9 mouse cellular contexts compared by ENCODE assay signal in the genomic region with DNA sequence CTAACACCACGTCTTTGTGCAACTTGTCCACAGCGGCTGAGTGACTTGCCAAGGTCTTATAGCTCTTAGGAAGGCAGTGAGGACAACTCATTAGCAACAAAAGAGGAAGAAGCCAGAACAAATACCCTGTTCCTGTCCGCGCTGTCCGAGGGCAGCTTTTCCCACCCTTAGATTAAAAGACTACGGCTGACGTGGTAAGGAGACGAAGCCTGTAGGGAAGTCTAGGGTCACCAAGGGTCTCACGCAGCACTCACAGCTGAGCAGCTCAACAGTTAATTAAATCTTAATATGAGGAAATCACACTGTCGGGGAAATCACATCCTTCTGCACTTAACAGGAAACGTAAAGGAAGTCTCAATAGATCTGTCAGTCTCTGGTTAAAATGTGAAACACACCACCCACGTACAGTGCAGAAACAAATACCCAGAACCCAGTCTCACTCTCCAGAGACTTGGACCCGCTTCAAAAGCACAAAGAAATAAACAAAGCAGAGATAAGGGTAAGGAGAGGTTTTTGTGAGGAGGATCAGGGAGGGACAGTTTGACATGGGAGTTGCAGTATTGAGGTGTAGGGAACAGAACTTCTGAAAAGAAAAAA. TPM values are rescaled to one million over a fixed set of nuclear protein-coding genes. Genes with fewer than 3 reads are reported as not detected.
DNase-seq lines count a peak whose midpoint lies in the region; ATAC-seq and TF ChIP-seq lines count a peak whose summit lies in the region.
"Had no signal": no experiment of that assay in that cellular context is flagged by ENCODE, and none has a peak within 500 bp of the region (broad histone marks: within the 10 kb centered on the region; RNA-seq: fewer than 3 reads in every experiment).

No protein-coding gene starts in this region.

- H3K4me3 ChIP-seq in heart, embryonic 12.5 days, result no peak overlapping the region
- H3K4me3 ChIP-seq in lung, embryonic 15.5 days, result no peak overlapping the region
- no peak overlapping the region for H3K4me3 ChIP-seq in heart, postnatal 0 days (ENCODE audit: low read depth, low read length)
- no peak overlapping the region for H3K4me3 ChIP-seq in midbrain, embryonic 14.5 days (replicated peaks; ENCODE audit: low read depth, low read length)

- no peak overlapping the region for H3K4me2 ChIP-seq in heart, embryonic 12.5 days
- H3K4me2 ChIP-seq in lung, embryonic 15.5 days, result peak overlapping the region; percentile 24; the same call in 1 of the 2 replicates
- peak overlapping the region; percentile 20; the same call in 1 of the 2 replicates for H3K4me2 ChIP-seq in heart, postnatal 0 days (ENCODE audit: low read depth, low read length)
- no peak overlapping the region for H3K4me2 ChIP-seq in midbrain, embryonic 14.5 days (ENCODE audit: low read length)

- peak; percentile 59; the same call in 1 of the 2 replicates for ATAC-seq in heart, embryonic 12.5 days (ENCODE audit: insufficient number of reproducible peaks, low FRiP score)
- ATAC-seq in lung, embryonic 15.5 days (ENCODE audit: borderline replicate concordance, extremely low read depth, low FRiP score, low TSS enrichment), result peak; percentile 62; the same call in 1 of the 2 replicates
- ATAC-seq in heart, postnatal 0 days (ENCODE audit: insufficient read depth, low read depth), result no peak; the same call in 1 of the 2 replicates
- no peak for ATAC-seq in midbrain, embryonic 14.5 days (ENCODE audit: low FRiP score, low TSS enrichment)

- WGBS in heart, embryonic 12.5 days, result 53% methylated on average over 13 of the region's 13 CpGs
- WGBS in lung, embryonic 15.5 days, result 29% methylated on average over 13 of the region's 13 CpGs
- WGBS in heart, postnatal 0 days, result 54% methylated on average over 13 of the region's 13 CpGs
- 79% methylated on average over 13 of the region's 13 CpGs for WGBS in midbrain, embryonic 14.5 days

- no peak overlapping the region for H3K9ac ChIP-seq in heart, embryonic 12.5 days
- H3K9ac ChIP-seq in lung, embryonic 15.5 days, result no peak overlapping the region
- H3K9ac ChIP-seq in heart, postnatal 0 days (replicated peaks; ENCODE audit: low read depth, low read length), result no peak overlapping the region
- no peak overlapping the region for H3K9ac ChIP-seq in midbrain, embryonic 14.5 days (replicated peaks; ENCODE audit: low read length)

- TF ChIP-seq CTCF in heart, postnatal 0 days (IDR thresholded peaks at IDR 0.05; ENCODE audit: low read depth), result no peak

- H3K9me3 ChIP-seq in heart, embryonic 12.5 days (replicated peaks), result no peaks in the 10 kb centered on the region
- H3K9me3 ChIP-seq in lung, embryonic 15.5 days, result no peaks in the 10 kb centered on the region
- no peaks in the 10 kb centered on the region for H3K9me3 ChIP-seq in heart, postnatal 0 days (replicated peaks; ENCODE audit: control insufficient read depth, low read length)
- H3K9me3 ChIP-seq in midbrain, embryonic 14.5 days (ENCODE audit: control insufficient read depth, low read length), result no peaks in the 10 kb centered on the region

- no peaks in the 10 kb centered on the region for H3K27me3 ChIP-seq in heart, embryonic 12.5 days (replicated peaks)
- H3K27me3 ChIP-seq in lung, embryonic 15.5 days, result no peaks in the 10 kb centered on the region
- no peaks in the 10 kb centered on the region for H3K27me3 ChIP-seq in heart, postnatal 0 days (ENCODE audit: control insufficient read depth, insufficient read depth, low read length)
- H3K27me3 ChIP-seq in midbrain, embryonic 14.5 days (ENCODE audit: control insufficient read depth, insufficient read depth, low read length), result no peaks in the 10 kb centered on the region

- TF ChIP-seq EP300 in heart, postnatal 0 days (IDR thresholded peaks at IDR 0.05; ENCODE audit: low read depth), result no peak

- peaks cover 13% of the 10 kb centered on the region; the same call in 1 of the 2 replicates for H3K4me1 ChIP-seq in heart, embryonic 12.5 days (replicated peaks)
- H3K4me1 ChIP-seq in lung, embryonic 15.5 days, result peaks cover 10% of the 10 kb centered on the region
- H3K4me1 ChIP-seq in heart, postnatal 0 days (ENCODE audit: control insufficient read depth, insufficient read depth), result no peaks in the 10 kb centered on the region
- H3K4me1 ChIP-seq in midbrain, embryonic 14.5 days (ENCODE audit: control insufficient read depth, insufficient read depth, low read length), result no peaks in the 10 kb centered on the region

- peaks cover 22% of the 10 kb centered on the region for H3K36me3 ChIP-seq in heart, embryonic 12.5 days
- 0 out of 2 replicates have a peak, but pooled peaks cover 4% of the 10 kb centered on the region for H3K36me3 ChIP-seq in lung, embryonic 15.5 days
- H3K36me3 ChIP-seq in heart, postnatal 0 days (replicated peaks; ENCODE audit: control insufficient read depth, insufficient read depth, low read length), result peaks cover 41% of the 10 kb centered on the region
- H3K36me3 ChIP-seq in midbrain, embryonic 14.5 days (ENCODE audit: control insufficient read depth, insufficient read depth, low read length), result peaks cover 76% of the 10 kb centered on the region

- DNase-seq in heart, adult 8-10 months (ENCODE audit: low spot score), result no peak
- no peak for DNase-seq in lung, adult 18-20 months
- no peak for DNase-seq in heart, postnatal 0 days (ENCODE audit: low spot score)
- DNase-seq in naive thymus-derived CD4-positive, alpha-beta T cell, adult 2 months (ENCODE audit: low read depth), result peak; percentile 35
- DNase-seq in frontal cortex, adult 2 months (ENCODE audit: extremely low spot score in 1 of 2, low spot score in 1 of 2), result no peak
- DNase-seq in midbrain, embryonic 14.5 days, result no peak
- DNase-seq: cerebellum, postnatal 36 days had no signal

- H3K27ac ChIP-seq in heart, embryonic 12.5 days (ENCODE audit: poor library complexity, severe bottlenecking), result 0 out of 2 replicates have a peak overlapping the region, but pooled peaks have one; percentile 18
- H3K27ac ChIP-seq in lung, embryonic 15.5 days, result 0 out of 2 replicates have a peak overlapping the region, but pooled peaks have one; percentile 19
- H3K27ac ChIP-seq in heart, postnatal 0 days (ENCODE audit: low read depth), result no peak overlapping the region
- H3K27ac ChIP-seq in midbrain, embryonic 14.5 days (replicated peaks; ENCODE audit: low read depth, low read length), result no peak overlapping the region

RNA-seq across cellular contexts. Expression of gene Fam206a, which starts 29.0 kb away (rescaled TPM):
- 12.2 and 14.6 TPM in 2 replicates for polyA plus RNA-seq in heart, embryonic 12.5 days (2016; fragmentation: Nextera tagmentation; extraction: Ambion mirVana)
- total RNA-seq in heart, adult 8-10 months (2022), result 1 to 10 TPM; 1.8 to 3.3 (median 2.3) TPM
- 15.0 and 15.6 TPM in 2 replicates for polyA plus RNA-seq in lung, embryonic 15.5 days (2015; fragmentation: Nextera tagmentation; extraction: Ambion mirVana)
- total RNA-seq in heart, postnatal 0 days (2014; rRNA removed; ENCODE audit: low replicate concordance), result 0.89 and 3.9 TPM in 2 replicates
- polyA plus RNA-seq in heart, postnatal 0 days (2015; fragmentation: Nextera tagmentation; extraction: Ambion mirVana), result 4.0 and 4.2 TPM in 2 replicates
- 12.3 and 12.5 TPM in 2 replicates for polyA plus RNA-seq in frontal cortex, adult 2 months (2012; rRNA removed)
- polyA plus RNA-seq in midbrain, embryonic 14.5 days (2014; fragmentation: Nextera tagmentation; extraction: Ambion mirVana), result 13.7 and 17.4 TPM in 2 replicates

RNA-seq across cellular contexts. Expression of gene Elp1, which starts 29.0 kb away (rescaled TPM):
- 48.6 and 49.4 TPM in 2 replicates for polyA plus RNA-seq in heart, embryonic 12.5 days (2016; fragmentation: Nextera tagmentation; extraction: Ambion mirVana)
- total RNA-seq in heart, adult 8-10 months (2022), result 10 to 100 TPM; 20.0 to 22.7 (median 21.4) TPM
- 34.9 and 39.2 TPM in 2 replicates for polyA plus RNA-seq in lung, embryonic 15.5 days (2015; fragmentation: Nextera tagmentation; extraction: Ambion mirVana)
- total RNA-seq in heart, postnatal 0 days (2014; rRNA removed; ENCODE audit: low replicate concordance), result 20.4 and 25.5 TPM in 2 replicates
- polyA plus RNA-seq in heart, postnatal 0 days (2015; fragmentation: Nextera tagmentation; extraction: Ambion mirVana), result 12.9 and 15.0 TPM in 2 replicates
- polyA plus RNA-seq in frontal cortex, adult 2 months (2012; rRNA removed), result 65.2 and 67.4 TPM in 2 replicates
- polyA plus RNA-seq in midbrain, embryonic 14.5 days (2014; fragmentation: Nextera tagmentation; extraction: Ambion mirVana), result 69.1 and 90.2 TPM in 2 replicates

RNA-seq across cellular contexts. Expression of gene Ctnnal1, which starts 33.9 kb away (rescaled TPM):
- 20.5 and 21.7 TPM in 2 replicates for polyA plus RNA-seq in heart, embryonic 12.5 days (2016; fragmentation: Nextera tagmentation; extraction: Ambion mirVana)
- total RNA-seq in heart, adult 8-10 months (2022), result 10 to 100 TPM; 18.1 to 47.5 (median 30.1) TPM
- polyA plus RNA-seq in lung, embryonic 15.5 days (2015; fragmentation: Nextera tagmentation; extraction: Ambion mirVana), result 18.4 and 21.2 TPM in 2 replicates
- total RNA-seq in heart, postnatal 0 days (2014; rRNA removed; ENCODE audit: low replicate concordance), result 27.9 and 34.3 TPM in 2 replicates
- 34.4 and 35.5 TPM in 2 replicates for polyA plus RNA-seq in heart, postnatal 0 days (2015; fragmentation: Nextera tagmentation; extraction: Ambion mirVana)
- polyA plus RNA-seq in frontal cortex, adult 2 months (2012; rRNA removed), result 21.6 and 23.9 TPM in 2 replicates
- 10.4 and 13.0 TPM in 2 replicates for polyA plus RNA-seq in midbrain, embryonic 14.5 days (2014; fragmentation: Nextera tagmentation; extraction: Ambion mirVana)

Comparison
In these comparisons a context has a peak if more than half of its experiments do, and no peak if none do; other contexts are left out.
1. ATAC-seq: peak in heart, embryonic 12.5 days (single experiment) and lung, embryonic 15.5 days (single experiment); none in heart, postnatal 0 days (single experiment) and midbrain, embryonic 14.5 days (single experiment).
2. H3K27ac ChIP-seq: peak in heart, embryonic 12.5 days (single experiment) and lung, embryonic 15.5 days (single experiment); none in heart, postnatal 0 days (single experiment) and midbrain, embryonic 14.5 days (single experiment).
3. H3K4me2 ChIP-seq: peak in lung, embryonic 15.5 days (single experiment) and heart, postnatal 0 days (single experiment); none in heart, embryonic 12.5 days (single experiment) and midbrain, embryonic 14.5 days (single experiment).